Mouse (Mus musculus): ENCODE measurements around the gene Prr19.

DNA sequence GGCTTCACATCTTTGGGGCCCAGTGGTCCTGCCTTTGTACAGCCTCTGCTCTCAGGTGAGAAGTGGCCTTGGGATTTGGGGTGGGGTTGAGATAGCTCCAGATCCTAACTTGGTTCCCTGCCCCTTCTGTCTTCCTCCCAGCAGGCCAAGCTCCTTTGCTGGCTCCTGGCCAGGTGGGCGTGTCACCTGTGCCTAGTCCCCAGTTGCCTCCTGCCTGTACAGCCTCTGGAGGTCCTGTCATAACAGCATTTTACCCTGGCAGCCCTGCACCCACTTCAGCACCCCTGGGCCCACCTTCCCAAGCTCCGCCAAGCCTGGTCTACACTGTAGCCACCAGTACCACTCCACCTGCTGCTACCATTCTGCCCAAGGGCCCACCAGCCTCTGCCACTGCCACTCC, 10.3 kb upstream of the Prr19 start:
- TF ChIP-seq CTCF (IDR thresholded peaks at IDR 0.05; ENCODE audit: borderline replicate concordance, insufficient read depth, low read length) (no peak), POLR2A (IDR thresholded peaks at IDR 0.05; ENCODE audit: low read depth, low read length) (no peak)
